Mouse (Mus musculus) heart, embryonic 14.5 days (tissue): ENCODE results near the gene Tpst1. TPM values are rescaled to one million over a fixed set of nuclear protein-coding genes. Genes with fewer than 3 reads are reported as not detected.

ENCODE experiments used
- ATAC-seq: fragments of 200-750 bp; cut with Nextera tagmentation; 2 replicates; pipeline ENCODE4 v1.8.0; 2017; ENCODE audit warnings: low read depth, moderate TSS enrichment; ENCODE audit not compliant: insufficient number of reproducible peaks, insufficient read depth, low FRiP score
- H3K27ac ChIP-seq, 2 experiments: fragments of 200-500 bp in 1 of 2; fragments of 300-500 bp in 1 of 2; sonication (generic) in 1 of 2; replicated peaks in 1 of 2; 2 replicates each; pipeline ENCODE4 v1.5.1; 2012 to 2014; ENCODE audit warnings: low read depth in 2 of 2, low read length in 2 of 2, control low read depth in 1 of 2, mild to moderate bottlenecking in 1 of 2, mixed read lengths in 1 of 2; ENCODE audit not compliant: control insufficient read depth in 1 of 2, insufficient read depth in 1 of 2
- H3K27me3 ChIP-seq: fragments of 300-500 bp; sonication (generic); 2 replicates; pipeline ENCODE4 v1.6.1; 2014; ENCODE audit warnings: mild to moderate bottlenecking, low read length, control low read depth; ENCODE audit not compliant: control insufficient read depth, insufficient read depth
- H3K36me3 ChIP-seq: fragments of 300-500 bp; sonication (generic); 2 replicates; pipeline ENCODE4 v1.6.1; 2014; ENCODE audit warnings: mild to moderate bottlenecking, control low read depth, low read length, mixed read lengths; ENCODE audit not compliant: control insufficient read depth, insufficient read depth
- H3K4me1 ChIP-seq, 2 experiments: fragments of 200-500 bp in 1 of 2; fragments of 300-500 bp in 1 of 2; sonication (generic) in 1 of 2; 2 replicates each; pipeline ENCODE4 v1.6.1; 2012 to 2014; ENCODE audit warnings: low read length in 2 of 2, control low read depth in 1 of 2, mixed read lengths in 1 of 2; ENCODE audit not compliant: control insufficient read depth in 2 of 2, insufficient read depth in 2 of 2
- H3K4me2 ChIP-seq: fragments of 300-500 bp; sonication (generic); 2 replicates; pipeline ENCODE4 v1.6.1; 2014; ENCODE audit warnings: mild to moderate bottlenecking, low read length
- H3K4me3 ChIP-seq, 2 experiments: fragments of 200-500 bp in 1 of 2; fragments of 300-500 bp in 1 of 2; sonication (generic) in 1 of 2; 2 replicates each; pipeline ENCODE4 v1.5.1; 2012 to 2014; ENCODE audit warnings: low read length in 2 of 2, mild to moderate bottlenecking in 2 of 2, control low read depth in 1 of 2, low read depth in 1 of 2, moderate library complexity in 1 of 2; ENCODE audit not compliant: control insufficient read depth in 1 of 2, insufficient read depth in 1 of 2
- H3K9ac ChIP-seq: fragments of 300-500 bp; sonication (generic); 2 replicates; pipeline ENCODE4 v1.6.1; 2014; ENCODE audit warnings: mild to moderate bottlenecking, low read length
- H3K9me3 ChIP-seq: fragments of 300-500 bp; sonication (generic); 2 replicates; pipeline ENCODE4 v1.6.1; 2016; ENCODE audit warnings: low read length, control low read depth; ENCODE audit not compliant: control insufficient read depth
- WGBS: fragments of 180-500 bp; shearing (Covaris S2); extraction: QIAGEN DNeasy Blood & Tissue Kit; methylation state at CpG from one replicate; pipeline ENCODE4 v1.1.7; 2014; 5-methylcytosine and 5-hydroxymethylcytosine counted together
- polyA plus RNA-seq: library from polyadenylated mRNA; unstranded; fragments of >200 nt; fragmentation: Nextera tagmentation; extraction: Ambion mirVana; gene quantifications from 2 replicates; pipeline ENCODE4 v1.2.1, GENCODE M21; 2014

The Tpst1 gene
- polyA plus RNA-seq, 1 experiment from 2014 or later = 24.5 TPM

DNA sequence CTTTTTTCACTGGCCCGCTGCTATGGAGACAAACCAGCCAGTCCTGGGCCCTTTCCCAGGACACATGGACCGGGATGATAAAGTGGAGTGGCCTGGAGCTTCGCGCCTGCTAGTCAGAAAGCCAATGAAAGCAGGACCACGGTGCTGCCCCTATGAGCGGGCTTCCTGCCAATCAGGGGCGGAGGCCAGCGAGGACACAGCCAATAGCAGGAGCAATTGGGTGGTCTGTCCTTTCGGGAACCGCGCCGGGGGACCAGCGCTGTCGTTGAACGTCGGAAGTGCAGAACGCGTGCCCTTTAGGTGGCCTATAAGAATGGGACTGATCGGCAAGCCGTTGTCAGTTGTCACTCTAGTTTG, 70.8 kb downstream of the Tpst1 start:
- Histone ChIP-seq H3K9ac (peak overlapping the region; percentile 84), H3K36me3 (peaks cover 14% of the 10 kb centered on the region), H3K4me3 (peak overlapping the region; percentile 55 to 74), H3K9me3 (no peaks in the 10 kb centered on the region), H3K27me3 (peaks cover 5% of the 10 kb centered on the region), H3K27ac (peak overlapping the region; percentile 70 to 80; a peak in 3 of 4 replicates), H3K4me2 (peak overlapping the region; percentile 83), H3K4me1 (peaks cover 3 to 10% of the 10 kb centered on the region in 2 experiments; a peak in 3 of 4 replicates)
- peak; percentile 37 for ATAC-seq
- WGBS = 2% methylated on average over 20 of the region's 20 CpGs

DNA sequence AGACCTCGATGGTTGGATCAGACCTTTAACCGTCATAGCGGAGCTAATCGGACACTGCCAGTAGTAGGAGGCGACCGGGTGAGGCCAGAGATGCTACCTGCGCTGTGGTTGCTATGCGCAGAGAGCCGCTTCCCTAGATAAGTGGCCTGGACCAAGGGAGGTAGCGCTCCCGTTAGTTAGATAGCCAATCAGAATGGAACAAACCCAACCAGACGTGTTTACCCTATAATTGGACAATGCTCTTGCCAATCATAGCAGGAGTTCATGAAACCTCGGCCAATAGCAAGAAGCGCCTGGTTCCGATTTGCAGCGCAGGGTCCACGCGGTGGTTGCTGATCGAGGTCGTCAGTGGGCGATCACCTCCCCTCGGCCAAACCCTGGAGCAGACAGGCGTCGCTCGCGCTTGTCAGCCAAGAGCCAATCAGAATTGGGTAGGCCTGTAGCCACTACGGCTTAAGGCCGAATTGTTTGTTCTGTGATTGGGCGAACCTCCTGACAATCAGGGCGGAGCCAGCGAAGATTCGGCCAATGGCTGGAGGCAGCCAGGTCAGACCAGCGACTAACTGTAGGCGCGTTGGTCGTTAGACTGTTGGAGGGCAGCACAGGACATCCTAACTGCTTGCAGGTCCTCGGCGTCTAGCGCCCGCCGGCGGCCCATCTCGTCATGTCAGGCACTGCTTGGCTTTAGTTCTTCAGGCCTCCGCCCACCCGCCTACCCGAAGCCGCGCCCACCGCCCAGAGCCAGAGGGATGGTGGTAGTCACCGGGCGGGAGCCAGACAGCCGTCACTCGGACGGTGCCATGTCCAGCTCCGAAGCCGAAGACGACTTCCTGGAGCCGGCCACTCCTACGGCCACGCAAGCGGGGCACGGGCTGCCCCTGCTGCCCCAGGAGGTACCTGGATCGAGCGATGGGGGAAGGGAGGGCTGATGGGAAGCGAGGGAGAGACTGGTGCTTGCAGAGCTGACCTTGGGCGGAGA, 71.5 kb downstream of the Tpst1 start, which contains the start of gene Kctd7:
Gene Kctd7, plus strand, starts transcription at position 528 of the 979 bp plus-strand sequence.
- peak within 1 kb of the TSS; percentile 70 to 80 for H3K27ac ChIP-seq
- under 1% methylated on average over 66 of the region's 66 CpGs for WGBS
- H3K4me1 ChIP-seq = peaks cover 3 to 10% of the 10 kb centered on the region in 2 experiments; a peak in 3 of 4 replicates
- peak within 1 kb of the TSS; percentile 55 to 74 for H3K4me3 ChIP-seq
- peak within 1 kb of the TSS; percentile 84 for H3K9ac ChIP-seq
- no peaks in the 10 kb centered on the region for H3K9me3 ChIP-seq
- ATAC-seq = peak; percentile 94
- peaks cover 5% of the 10 kb centered on the region for H3K27me3 ChIP-seq
- H3K36me3 ChIP-seq = peaks cover 19% of the 10 kb centered on the region
- peak within 1 kb of the TSS; percentile 83 for H3K4me2 ChIP-seq

DNA sequence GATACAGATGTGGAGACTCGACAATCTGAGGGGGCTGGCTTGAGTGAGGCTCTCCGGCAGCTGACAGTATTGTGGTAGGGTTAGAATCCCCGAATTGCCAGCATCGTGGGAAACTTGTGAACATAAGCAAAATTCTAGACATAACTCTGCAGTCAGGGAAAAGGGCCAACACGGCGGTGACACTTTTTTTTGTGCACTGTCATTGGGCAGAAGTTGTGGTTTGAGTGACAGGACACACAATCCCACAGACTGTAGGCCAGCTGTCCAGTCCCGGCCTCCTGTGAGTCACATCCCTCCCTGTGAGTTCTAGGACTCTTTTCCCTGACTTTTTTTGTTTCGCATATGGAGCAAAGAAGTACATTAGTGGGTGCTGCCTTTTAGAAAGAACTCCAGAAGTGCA, 72.8 kb downstream of the Tpst1 start:
- 82% methylated on average over 8 of the region's 8 CpGs for WGBS
- peaks cover 3 to 10% of the 10 kb centered on the region in 2 experiments; a peak in 3 of 4 replicates for H3K4me1 ChIP-seq
- H3K27ac ChIP-seq = no peak overlapping the region
- H3K27me3 ChIP-seq = peaks cover 5% of the 10 kb centered on the region; the same call in 1 of the 2 replicates
- no peaks in the 10 kb centered on the region for H3K9me3 ChIP-seq
- no peak overlapping the region for H3K4me3 ChIP-seq
- no peak overlapping the region for H3K9ac ChIP-seq
- H3K36me3 ChIP-seq = peaks cover 27% of the 10 kb centered on the region
- peak overlapping the region; percentile 83 for H3K4me2 ChIP-seq
- no peak for ATAC-seq

DNA sequence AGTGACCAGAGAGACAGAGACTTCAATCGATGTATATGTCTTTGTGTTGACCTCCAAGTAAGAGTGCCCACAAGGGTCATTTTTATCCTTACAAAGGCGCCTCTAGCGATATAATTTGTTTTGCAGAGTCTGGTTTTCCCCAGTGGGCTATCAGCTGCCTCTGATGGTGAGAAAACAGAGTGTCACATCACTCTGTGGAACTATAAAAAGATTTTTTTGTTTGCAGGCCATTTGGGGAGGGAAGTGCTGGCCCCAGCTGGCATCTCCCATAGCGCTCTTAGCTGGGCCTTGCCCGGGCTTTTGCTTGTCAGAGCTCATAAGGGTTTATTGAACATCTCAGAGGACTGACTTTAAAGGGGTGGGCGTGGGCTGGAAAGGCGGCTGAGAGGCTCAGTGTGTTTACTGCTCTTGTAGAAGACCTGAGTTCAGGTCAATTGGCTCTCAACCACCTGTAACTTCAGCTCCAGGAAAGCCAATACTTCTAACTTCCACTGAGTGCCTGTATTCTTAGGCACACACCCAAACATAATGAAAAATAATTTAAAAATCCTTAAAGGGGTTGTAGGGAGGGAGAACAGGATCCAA, 76.7 kb downstream of the Tpst1 start:
- Histone ChIP-seq H3K27ac (no peak overlapping the region), H3K9ac (no peak overlapping the region), H3K4me1 (peaks cover 0 to 12% of the 10 kb centered on the region in 2 experiments; a peak in 2 of 4 replicates), H3K36me3 (peaks cover 51% of the 10 kb centered on the region), H3K27me3 (0 out of 2 replicates have a peak, but pooled peaks cover 2% of the 10 kb centered on the region), H3K9me3 (no peaks in the 10 kb centered on the region), H3K4me2 (no peak overlapping the region), H3K4me3 (no peak overlapping the region)
- WGBS = 69% methylated on average over 7 of the region's 7 CpGs
- no peak for ATAC-seq

DNA sequence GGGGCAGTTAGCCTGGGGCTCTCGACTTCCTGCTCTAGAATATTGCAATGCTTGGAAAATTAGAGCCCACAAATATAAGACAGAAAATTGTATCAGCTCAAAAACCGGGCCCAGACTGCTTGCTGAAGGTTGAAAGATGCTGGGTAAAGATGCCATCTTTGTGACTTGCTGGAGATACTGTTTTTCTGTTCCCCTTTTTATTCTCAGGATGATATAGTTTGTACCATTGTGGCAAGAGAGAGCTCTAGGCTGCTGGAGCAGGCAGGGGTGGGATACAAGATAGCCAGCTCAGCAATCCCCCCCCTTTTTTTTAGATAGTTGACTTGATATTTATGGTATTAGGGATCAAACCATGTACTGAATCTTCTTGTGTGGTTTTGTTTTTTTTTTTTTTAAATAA, 81.2 kb downstream of the Tpst1 start:
- Histone ChIP-seq H3K36me3 (peaks cover 34% of the 10 kb centered on the region), H3K9me3 (no peaks in the 10 kb centered on the region), H3K27me3 (0 out of 2 replicates have a peak, but pooled peaks cover 2% of the 10 kb centered on the region), H3K27ac (no peak overlapping the region), H3K4me1 (peaks cover 0 to 10% of the 10 kb centered on the region in 2 experiments; a peak in 3 of 4 replicates), H3K4me2 (no peak overlapping the region), H3K4me3 (no peak overlapping the region), H3K9ac (no peak overlapping the region)
- ATAC-seq = no peak
- 79% methylated on average over 2 of the region's 2 CpGs for WGBS

DNA sequence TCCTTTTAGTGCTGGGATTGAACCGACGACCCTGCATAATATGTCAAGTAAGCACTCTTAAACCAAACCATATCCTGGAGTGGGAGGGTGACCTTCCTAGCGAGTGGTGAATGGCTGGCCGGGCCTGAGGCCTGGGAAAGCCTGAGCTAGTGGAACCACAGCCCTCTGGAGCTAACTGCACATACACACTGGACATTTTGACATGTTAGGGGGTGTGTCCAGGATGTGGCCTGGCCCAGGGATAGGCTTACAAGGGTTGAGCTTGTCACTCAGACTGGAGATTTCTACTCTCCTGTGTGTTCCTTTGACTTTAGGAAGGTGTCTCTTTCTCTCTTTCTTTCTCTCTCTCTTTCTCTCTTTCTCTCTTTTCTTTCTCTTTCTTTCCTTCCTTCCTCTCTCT, 85.4 kb downstream of the Tpst1 start:
- H3K36me3 ChIP-seq = peaks cover 3% of the 10 kb centered on the region; the same call in 1 of the 2 replicates
- no peaks in the 10 kb centered on the region for H3K9me3 ChIP-seq
- H3K9ac ChIP-seq = no peak overlapping the region
- peaks cover 0 to 10% of the 10 kb centered on the region in 2 experiments; a peak in 3 of 4 replicates for H3K4me1 ChIP-seq
- 80% methylated on average over 4 of the region's 4 CpGs for WGBS
- H3K27me3 ChIP-seq = no peaks in the 10 kb centered on the region; the same call in 1 of the 2 replicates
- ATAC-seq = no peak
- H3K27ac ChIP-seq = no peak overlapping the region
- H3K4me3 ChIP-seq = no peak overlapping the region
- no peak overlapping the region for H3K4me2 ChIP-seq

DNA sequence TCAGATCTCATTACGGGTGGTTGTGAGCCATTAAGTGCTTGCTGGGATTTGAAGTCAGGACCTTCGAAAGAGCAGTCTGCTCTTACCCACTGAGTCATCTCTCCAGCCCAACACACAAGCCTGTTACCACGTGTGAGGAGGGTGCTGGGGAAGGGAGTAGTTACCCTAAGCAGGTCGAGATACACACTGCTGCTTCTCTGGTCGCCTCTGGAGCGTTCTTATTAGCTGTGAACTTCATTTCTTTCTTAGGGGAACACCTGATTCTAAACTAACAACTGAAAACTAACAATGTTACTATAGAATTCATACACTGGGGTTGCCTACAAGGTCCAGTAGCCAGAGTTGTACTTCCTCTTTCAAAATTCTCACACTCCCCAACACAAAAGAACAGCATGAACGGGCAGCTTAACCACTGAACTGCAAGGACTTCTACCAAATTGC, 86.7 kb downstream of the Tpst1 start:
- ATAC-seq = no peak
- no peaks in the 10 kb centered on the region for H3K9me3 ChIP-seq
- peaks cover 0 to 9% of the 10 kb centered on the region in 2 experiments; a peak in 3 of 4 replicates for H3K4me1 ChIP-seq
- no peak overlapping the region for H3K27ac ChIP-seq
- no peak overlapping the region for H3K4me3 ChIP-seq
- no peaks in the 10 kb centered on the region; the same call in 1 of the 2 replicates for H3K36me3 ChIP-seq
- H3K9ac ChIP-seq = no peak overlapping the region
- H3K4me2 ChIP-seq = no peak overlapping the region
- WGBS = 57% methylated on average over 7 of the region's 7 CpGs
- H3K27me3 ChIP-seq = no peaks in the 10 kb centered on the region; the same call in 1 of the 2 replicates
